Mouse (Mus musculus) bone marrow, adult 2 months (tissue): Measurements from ENCODE around the gene Echdc3.

Source experiments
- CTCF ChIP-seq: fragments of 200-500 bp; IDR thresholded peaks from 2 replicates; pipeline ENCODE4 v1.5.1; 2011; ENCODE audit warnings: low read length, control low read depth; ENCODE audit not compliant: control insufficient read depth, insufficient read depth
- POLR2A ChIP-seq: fragments of 200-500 bp; IDR thresholded peaks from 2 replicates; pipeline ENCODE4 v1.6.1; 2011; ENCODE audit warnings: low read depth, mild to moderate bottlenecking, control low read depth, low read length, borderline replicate concordance; ENCODE audit not compliant: control insufficient read depth

DNA sequence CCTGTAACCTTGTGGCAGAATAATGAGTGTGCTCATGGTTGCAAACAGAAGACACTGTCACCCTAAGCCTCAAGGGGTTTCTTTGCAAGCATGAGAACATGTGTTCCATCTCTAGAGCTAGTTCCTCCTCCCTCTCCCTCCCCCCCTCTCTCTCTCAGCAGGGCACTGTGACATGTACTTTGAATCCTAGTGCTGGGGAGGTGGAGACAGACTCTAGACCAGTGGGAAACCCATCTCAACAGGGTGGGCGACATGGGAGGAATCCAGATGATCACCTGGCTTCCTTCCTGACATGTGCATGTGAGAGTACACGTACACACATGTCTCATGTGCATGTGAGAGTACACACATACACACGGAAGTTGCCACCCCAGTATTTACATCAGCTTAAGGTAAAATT lies 3.1 kb downstream of the Echdc3 start:
- no peak for TF ChIP-seq CTCF
- TF ChIP-seq POLR2A = no peak
